24 mouse cellular contexts compared by ENCODE assay signal in genomic region chr11:22897642-22898041, GRCm38 (mm10).
"Had no signal": no experiment of that assay in that cellular context is flagged by ENCODE, and none has a peak within 500 bp of the region (broad histone marks: within the 10 kb centered on the region; RNA-seq: fewer than 3 reads in every experiment).

No protein-coding gene starts in this region.

- H3K9me3 ChIP-seq: heart, embryonic 13.5 days; heart, embryonic 15.5 days; hindbrain, embryonic 13.5 days; hindbrain, embryonic 15.5 days; limb, embryonic 13.5 days; limb, embryonic 15.5 days; liver, embryonic 12.5 days had no signal

- H3K27ac ChIP-seq: heart, adult 2 months; heart, embryonic 13.5 days; heart, embryonic 15.5 days; hindbrain, embryonic 13.5 days; hindbrain, embryonic 15.5 days; hindbrain, postnatal 0 days; layer of hippocampus, adult 2 months; left cerebral cortex, adult 2 months; limb, embryonic 13.5 days; limb, embryonic 15.5 days; liver, embryonic 12.5 days; liver, embryonic 14.5 days had no signal

- DNase-seq: gastrocnemius, postnatal 14 days; gastrocnemius, postnatal 36 days; heart, adult 2 months; heart, postnatal 14 days; heart, postnatal 36 days; kidney, adult 18-20 months; kidney, adult 8-10 months; kidney, postnatal 10 days; kidney, postnatal 25 days; kidney, postnatal 4 days; left cerebral cortex, postnatal 4 days had no signal

- H3K4me3 ChIP-seq: heart, adult 2 months; heart, embryonic 13.5 days; heart, embryonic 15.5 days; hindbrain, embryonic 13.5 days; hindbrain, embryonic 15.5 days; layer of hippocampus, adult 2 months; left cerebral cortex, adult 2 months; limb, embryonic 13.5 days; limb, embryonic 15.5 days; liver, embryonic 12.5 days had no signal

- H3K9ac ChIP-seq: heart, embryonic 13.5 days; heart, embryonic 15.5 days; hindbrain, embryonic 13.5 days; hindbrain, embryonic 15.5 days; limb, embryonic 13.5 days; limb, embryonic 15.5 days; liver, embryonic 12.5 days; liver, embryonic 14.5 days had no signal

- H3K4me2 ChIP-seq: heart, embryonic 11.5 days; heart, embryonic 13.5 days; heart, embryonic 15.5 days; hindbrain, embryonic 13.5 days; hindbrain, embryonic 15.5 days; limb, embryonic 13.5 days; limb, embryonic 15.5 days; liver, embryonic 12.5 days had no signal

- H3K4me1 ChIP-seq: heart, embryonic 13.5 days; heart, embryonic 15.5 days; hindbrain, embryonic 15.5 days; limb, embryonic 13.5 days; limb, embryonic 15.5 days had no signal

- ATAC-seq: hindbrain, postnatal 0 days; intestine, postnatal 0 days; liver, embryonic 12.5 days had no signal

- H3K27me3 ChIP-seq: heart, embryonic 13.5 days; heart, embryonic 15.5 days; hindbrain, embryonic 13.5 days; hindbrain, embryonic 15.5 days; limb, embryonic 13.5 days; limb, embryonic 15.5 days; liver, embryonic 12.5 days had no signal
